Mouse (Mus musculus) hindbrain, embryonic 12.5 days (tissue): ENCODE measurements at regions not wholly inside any gene's neighbourhood (a gene's known extent, or its start where the extent isn't known, plus 50 kb on each side); places are given as distances from the start of the nearest gene placed in this dataset.

Source experiments
- ATAC-seq: fragments of 200-750 bp; cut with Nextera tagmentation; 2 replicates; pipeline ENCODE4 v1.8.0; 2017; ENCODE audit warnings: moderate TSS enrichment; ENCODE audit not compliant: low FRiP score
- H3K27ac ChIP-seq: fragments of 300-500 bp; sonication (generic); 2 replicates; pipeline ENCODE4 v1.5.1; 2016; ENCODE audit warnings: mild to moderate bottlenecking
- H3K27me3 ChIP-seq: fragments of 300-500 bp; sonication (generic); 2 replicates; pipeline ENCODE4 v1.6.1; 2016; ENCODE audit warnings: mild to moderate bottlenecking
- H3K36me3 ChIP-seq: fragments of 300-500 bp; sonication (generic); 2 replicates; pipeline ENCODE4 v1.6.1; 2016; ENCODE audit warnings: mild to moderate bottlenecking
- H3K4me1 ChIP-seq: fragments of 300-500 bp; sonication (generic); 2 replicates; pipeline ENCODE4 v1.6.1; 2016
- H3K4me2 ChIP-seq: fragments of 300-500 bp; sonication (generic); replicated peaks from 2 replicates; pipeline ENCODE4 v1.6.1; 2016; ENCODE audit warnings: mild to moderate bottlenecking
- H3K4me3 ChIP-seq: fragments of 300-500 bp; sonication (generic); 2 replicates; pipeline ENCODE4 v1.5.1; 2016; ENCODE audit warnings: mild to moderate bottlenecking
- H3K9ac ChIP-seq: fragments of 300-500 bp; sonication (generic); 2 replicates; pipeline ENCODE4 v1.6.1; 2016; ENCODE audit warnings: mild to moderate bottlenecking, moderate library complexity
- H3K9me3 ChIP-seq: fragments of 300-500 bp; sonication (generic); replicated peaks from 2 replicates; pipeline ENCODE4 v1.6.1; 2016; ENCODE audit warnings: mild to moderate bottlenecking
- WGBS: fragments of 180-500 bp; shearing (Covaris S2); methylation state at CpG from one replicate; pipeline ENCODE4 v1.1.7; 2016; 5-methylcytosine and 5-hydroxymethylcytosine counted together

DNA sequence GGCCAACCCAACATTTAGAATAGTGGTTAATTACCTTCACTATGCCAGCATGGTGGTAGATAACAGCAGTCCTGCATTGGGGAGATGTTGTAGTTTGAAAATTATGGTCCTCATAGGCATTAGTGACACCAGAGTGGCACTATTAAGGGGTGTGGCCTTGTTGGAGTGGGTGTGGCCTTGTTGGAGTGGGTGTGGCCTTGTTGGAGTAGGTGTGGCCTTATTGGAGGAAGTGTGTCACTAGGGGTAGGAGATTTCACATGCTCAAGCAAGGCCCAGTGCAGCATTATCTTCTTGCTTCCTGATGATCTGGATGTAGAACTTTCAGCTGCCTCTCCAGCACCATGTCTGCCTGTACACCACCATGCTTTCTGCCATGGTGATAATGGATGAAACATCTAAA, 225.3 kb upstream of the Gadl1 start:
- Histone ChIP-seq H3K4me3 (no peak overlapping the region), H3K27me3 (no peaks in the 10 kb centered on the region), H3K9me3 (no peaks in the 10 kb centered on the region), H3K4me2 (no peak overlapping the region), H3K4me1 (peaks cover 16% of the 10 kb centered on the region), H3K36me3 (no peaks in the 10 kb centered on the region), H3K27ac (no peak overlapping the region), H3K9ac (no peak overlapping the region)
- no peak for ATAC-seq

- Histone ChIP-seq H3K4me1 (peaks cover 10% of the 10 kb centered on the region), H3K4me2 (no peak overlapping the region), H3K36me3 (no peaks in the 10 kb centered on the region), H3K9ac (no peak overlapping the region), H3K27me3 (no peaks in the 10 kb centered on the region), H3K27ac (no peak overlapping the region), H3K9me3 (no peaks in the 10 kb centered on the region), H3K4me3 (no peak overlapping the region)
- ATAC-seq, result no peak
- 89% methylated on average over 5 of the region's 5 CpGs for WGBS
Observed at GRCm38 (mm10) chr9:115686605-115687004, 222.7 kb upstream of the Gadl1 start.

DNA sequence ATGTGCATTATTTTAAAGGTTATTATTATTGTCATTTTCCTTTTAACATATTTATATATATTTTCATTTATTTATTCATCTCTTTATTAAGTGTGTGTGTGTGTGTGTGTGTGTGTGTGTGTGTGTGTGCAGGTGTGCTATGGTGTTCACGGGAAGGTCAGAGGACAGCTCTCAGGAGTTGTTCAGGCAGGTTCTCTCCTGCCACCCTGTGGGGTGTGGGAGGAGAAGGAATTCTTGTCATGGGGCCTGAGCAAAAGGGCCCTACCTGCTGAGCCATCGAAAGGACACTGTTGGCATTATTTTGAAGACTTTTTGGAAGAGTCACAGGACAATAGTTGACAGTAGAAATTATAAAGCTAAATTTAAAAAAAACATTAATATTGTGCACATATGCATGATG, 216.4 kb upstream of the Gadl1 start:
- no peak overlapping the region for H3K9ac ChIP-seq
- peaks cover 5% of the 10 kb centered on the region for H3K4me1 ChIP-seq
- H3K9me3 ChIP-seq, result no peaks in the 10 kb centered on the region
- H3K27me3 ChIP-seq, result no peaks in the 10 kb centered on the region
- H3K4me3 ChIP-seq, result no peak overlapping the region
- 72% methylated on average over 2 of the region's 2 CpGs for WGBS
- no peaks in the 10 kb centered on the region for H3K36me3 ChIP-seq
- no peak for ATAC-seq
- no peak overlapping the region for H3K27ac ChIP-seq
- H3K4me2 ChIP-seq, result no peak overlapping the region

- no peak overlapping the region for H3K4me2 ChIP-seq
- ATAC-seq, result no peak
- H3K27ac ChIP-seq, result no peak overlapping the region
- 93% methylated on average over 7 of the region's 7 CpGs for WGBS
- no peak overlapping the region for H3K9ac ChIP-seq
- 0 out of 2 replicates have a peak, but pooled peaks cover 2% of the 10 kb centered on the region for H3K4me1 ChIP-seq
- H3K4me3 ChIP-seq, result no peak overlapping the region
- H3K9me3 ChIP-seq, result no peaks in the 10 kb centered on the region
- no peaks in the 10 kb centered on the region for H3K36me3 ChIP-seq
- no peaks in the 10 kb centered on the region for H3K27me3 ChIP-seq
Observed at GRCm38 (mm10) chr9:115703791-115704190, 205.5 kb upstream of the Gadl1 start.

- WGBS, result 44% methylated on average over 9 of the region's 9 CpGs
Observed at GRCm38 (mm10) chr9:115704249-115704648, 205.0 kb upstream of the Gadl1 start.

GRCm38 (mm10) chr9:115705761-115706160, 203.5 kb upstream of the Gadl1 start:
- WGBS, result 82% methylated on average over 6 of the region's 6 CpGs
- no peak overlapping the region for H3K4me2 ChIP-seq
- 0 out of 2 replicates have a peak, but pooled peaks cover 2% of the 10 kb centered on the region for H3K4me1 ChIP-seq
- no peaks in the 10 kb centered on the region for H3K9me3 ChIP-seq
- no peak overlapping the region for H3K9ac ChIP-seq
- H3K27ac ChIP-seq, result no peak overlapping the region
- H3K4me3 ChIP-seq, result no peak overlapping the region
- H3K36me3 ChIP-seq, result no peaks in the 10 kb centered on the region
- ATAC-seq, result no peak
- H3K27me3 ChIP-seq, result no peaks in the 10 kb centered on the region

More at GRCm38 (mm10) chr9:115704249-115704648, 205.0 kb upstream of the Gadl1 start:
- H3K27ac ChIP-seq, result no peak overlapping the region
- H3K4me2 ChIP-seq, result no peak overlapping the region
- H3K4me1 ChIP-seq, result 0 out of 2 replicates have a peak, but pooled peaks cover 2% of the 10 kb centered on the region
- no peaks in the 10 kb centered on the region for H3K27me3 ChIP-seq
- no peaks in the 10 kb centered on the region for H3K9me3 ChIP-seq
- no peaks in the 10 kb centered on the region for H3K36me3 ChIP-seq
- ATAC-seq, result no peak
- H3K9ac ChIP-seq, result no peak overlapping the region
- H3K4me3 ChIP-seq, result no peak overlapping the region

GRCm38 (mm10) chr9:115708199-115708934, 200.9 kb upstream of the Gadl1 start:
- Histone ChIP-seq H3K9ac (no peak overlapping the region), H3K4me1 (0 out of 2 replicates have a peak, but pooled peaks cover 2% of the 10 kb centered on the region), H3K4me3 (no peak overlapping the region), H3K36me3 (no peaks in the 10 kb centered on the region), H3K9me3 (no peaks in the 10 kb centered on the region), H3K4me2 (0 out of 2 replicates have a peak overlapping the region, but pooled peaks have one; percentile 13), H3K27me3 (no peaks in the 10 kb centered on the region), H3K27ac (peak overlapping the region; percentile 30)
- ATAC-seq, result peak; percentile 92
- WGBS, result 23% methylated on average over 8 of the region's 8 CpGs

DNA sequence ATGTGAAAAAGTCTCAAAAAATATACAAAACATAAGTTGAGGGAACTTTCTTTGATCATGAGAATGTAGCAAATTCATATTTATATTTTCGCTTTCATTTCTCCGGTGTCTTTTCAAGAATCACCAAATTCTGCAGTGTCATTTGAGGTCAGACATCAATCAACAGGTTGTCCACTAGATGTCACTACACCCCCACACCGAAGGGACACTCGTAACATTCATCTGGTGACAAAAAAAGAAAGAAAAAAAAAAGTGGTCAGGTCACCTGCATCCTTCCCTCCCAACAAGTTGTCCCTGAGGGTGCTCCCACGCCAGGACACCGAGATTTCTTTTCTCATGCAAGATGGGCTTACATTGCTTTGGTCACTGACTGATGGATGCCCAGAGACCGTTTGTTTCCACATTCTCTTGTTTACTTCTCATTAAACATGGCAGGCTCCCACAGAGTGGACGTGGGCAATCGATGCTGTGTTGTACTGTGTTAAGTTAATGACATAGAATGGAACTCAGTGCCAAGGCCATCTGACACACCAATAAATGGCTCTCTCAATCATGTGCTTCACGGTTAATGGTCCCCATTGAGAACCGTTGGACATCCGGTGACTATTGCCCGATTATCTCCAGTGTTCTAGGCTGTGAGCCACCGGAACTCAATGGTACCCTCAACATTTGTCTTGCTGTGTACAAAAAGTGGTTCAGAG, 199.1 kb upstream of the Gadl1 start:
- 0 out of 2 replicates have a peak, but pooled peaks cover 2% of the 10 kb centered on the region for H3K4me1 ChIP-seq
- 78% methylated on average over 14 of the region's 14 CpGs for WGBS
- H3K9ac ChIP-seq, result no peak overlapping the region
- H3K9me3 ChIP-seq, result no peaks in the 10 kb centered on the region
- no peak overlapping the region for H3K4me3 ChIP-seq
- no peaks in the 10 kb centered on the region for H3K36me3 ChIP-seq
- ATAC-seq, result no peak
- no peak overlapping the region for H3K4me2 ChIP-seq
- no peaks in the 10 kb centered on the region for H3K27me3 ChIP-seq
- H3K27ac ChIP-seq, result no peak overlapping the region

- Histone ChIP-seq H3K9ac (no peak overlapping the region), H3K27me3 (no peaks in the 10 kb centered on the region), H3K4me3 (no peak overlapping the region), H3K27ac (no peak overlapping the region), H3K4me2 (no peak overlapping the region), H3K4me1 (no peaks in the 10 kb centered on the region), H3K36me3 (no peaks in the 10 kb centered on the region), H3K9me3 (peaks cover 10% of the 10 kb centered on the region)
- ATAC-seq, result no peak
- WGBS, result 92% methylated on average over 2 of the region's 2 CpGs
Observed at GRCm38 (mm10) chr9:115720306-115720705, 188.9 kb upstream of the Gadl1 start.

- H3K4me1 ChIP-seq, result no peaks in the 10 kb centered on the region
- H3K4me3 ChIP-seq, result no peak overlapping the region
- no peaks in the 10 kb centered on the region for H3K36me3 ChIP-seq
- no peaks in the 10 kb centered on the region for H3K27me3 ChIP-seq
- peaks cover 13% of the 10 kb centered on the region for H3K9me3 ChIP-seq
- no peak overlapping the region for H3K9ac ChIP-seq
- H3K27ac ChIP-seq, result no peak overlapping the region
- H3K4me2 ChIP-seq, result no peak overlapping the region
- 94% methylated on average over 2 of the region's 2 CpGs for WGBS
- no peak for ATAC-seq
Observed at GRCm38 (mm10) chr9:115720841-115721240, 188.4 kb upstream of the Gadl1 start.

- WGBS, result 23% methylated on average over 2 of the region's 2 CpGs
- Histone ChIP-seq H3K4me2 (no peak overlapping the region), H3K27ac (no peak overlapping the region), H3K4me1 (no peaks in the 10 kb centered on the region), H3K36me3 (no peaks in the 10 kb centered on the region), H3K4me3 (no peak overlapping the region), H3K27me3 (no peaks in the 10 kb centered on the region), H3K9me3 (peaks cover 13% of the 10 kb centered on the region), H3K9ac (no peak overlapping the region)
- ATAC-seq, result no peak
Observed at GRCm38 (mm10) chr9:115724063-115724462, 185.2 kb upstream of the Gadl1 start.

DNA sequence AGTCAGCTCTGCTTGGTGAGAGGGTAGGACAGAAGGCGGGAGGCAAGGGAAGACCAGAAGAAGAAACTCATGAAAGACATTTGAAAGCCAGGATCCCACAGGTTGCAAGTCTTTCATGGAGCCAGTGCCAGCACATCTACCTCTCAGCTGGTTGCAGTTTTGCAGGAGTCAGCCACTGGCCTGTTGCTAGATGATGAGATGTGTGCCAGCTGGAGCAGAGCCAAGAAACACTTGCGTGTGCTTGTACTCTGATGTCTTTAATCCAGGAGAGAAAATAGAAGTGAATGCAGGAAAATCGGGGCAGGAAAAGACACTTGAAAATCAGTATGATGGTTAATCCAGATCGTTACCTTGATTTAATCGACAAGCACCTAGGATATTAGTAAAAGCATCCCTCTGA, 181.9 kb upstream of the Gadl1 start:
- Histone ChIP-seq H3K27ac (no peak overlapping the region), H3K36me3 (no peaks in the 10 kb centered on the region), H3K9ac (no peak overlapping the region), H3K4me2 (no peak overlapping the region), H3K4me1 (no peaks in the 10 kb centered on the region), H3K27me3 (no peaks in the 10 kb centered on the region), H3K4me3 (no peak overlapping the region), H3K9me3 (peaks cover 10% of the 10 kb centered on the region; the same call in 1 of the 2 replicates)
- WGBS, result 75% methylated on average over 5 of the region's 5 CpGs
- ATAC-seq, result no peak

DNA sequence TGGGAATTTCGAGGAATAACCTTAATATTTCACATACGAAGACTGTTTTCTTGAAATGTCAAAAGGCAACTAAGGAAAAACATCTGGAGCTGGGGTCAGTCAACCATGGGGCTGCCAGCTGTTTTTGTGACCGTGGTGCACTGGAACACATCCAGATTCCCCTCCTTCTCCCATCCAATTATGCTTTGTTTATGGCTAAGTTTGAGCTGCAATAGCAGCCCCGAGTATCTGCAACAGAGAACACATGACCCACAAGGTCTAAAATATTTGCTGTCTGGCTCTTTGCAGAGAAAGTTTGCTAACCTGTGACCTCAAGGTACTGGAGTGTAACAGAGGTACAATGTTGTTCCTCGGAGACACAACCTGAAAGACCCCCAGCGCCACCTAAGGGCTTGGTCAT, 177.7 kb upstream of the Gadl1 start:
- Histone ChIP-seq H3K27me3 (no peaks in the 10 kb centered on the region), H3K27ac (no peak overlapping the region), H3K4me3 (no peak overlapping the region), H3K9ac (no peak overlapping the region), H3K36me3 (no peaks in the 10 kb centered on the region), H3K4me2 (no peak overlapping the region), H3K9me3 (no peaks in the 10 kb centered on the region), H3K4me1 (no peaks in the 10 kb centered on the region)
- no peak for ATAC-seq
- WGBS, result 65% methylated on average over 6 of the region's 6 CpGs
